26 mouse cellular contexts compared by ENCODE assay signal in genomic region chr19:53493866-53494265, GRCm38 (mm10). TPM values are rescaled to one million over a fixed set of nuclear protein-coding genes. Genes with fewer than 3 reads are reported as not detected.
DNase-seq lines count a peak whose midpoint lies in the region; ATAC-seq and TF ChIP-seq lines count a peak whose summit lies in the region.
"Had no signal": no experiment of that assay in that cellular context is flagged by ENCODE, and none has a peak within 500 bp of the region (broad histone marks: within the 10 kb centered on the region; RNA-seq: fewer than 3 reads in every experiment).

No protein-coding gene starts in this region.

- no peak for TF ChIP-seq CTCF in heart, postnatal 0 days (IDR thresholded peaks at IDR 0.05; ENCODE audit: low read depth)

- 36% methylated on average over 5 of the region's 5 CpGs for WGBS in heart, embryonic 11.5 days (ENCODE audit: insufficient replicate concordance)
- WGBS in heart, postnatal 0 days = 39% methylated on average over 5 of the region's 5 CpGs

- H3K9me3 ChIP-seq in heart, embryonic 11.5 days (replicated peaks; ENCODE audit: control insufficient read depth, low read length) = no peaks in the 10 kb centered on the region
- no peaks in the 10 kb centered on the region for H3K9me3 ChIP-seq in heart, postnatal 0 days (replicated peaks; ENCODE audit: control insufficient read depth, low read length)
- H3K9me3 ChIP-seq: forebrain, embryonic 15.5 days; hindbrain, embryonic 13.5 days; kidney, embryonic 15.5 days; limb, embryonic 10.5 days; liver, embryonic 15.5 days; lung, embryonic 15.5 days; neural tube, embryonic 12.5 days had no signal

- 0 out of 2 replicates have a peak, but pooled peaks have one; percentile 22 for ATAC-seq in heart, embryonic 11.5 days (replicated peaks; ENCODE audit: insufficient number of reproducible peaks, low FRiP score, low TSS enrichment)
- ATAC-seq in heart, postnatal 0 days (ENCODE audit: insufficient read depth, low read depth) = peak; percentile 88
- ATAC-seq: forebrain, embryonic 15.5 days; Patski had no signal

- no peak overlapping the region for H3K9ac ChIP-seq in heart, embryonic 11.5 days (ENCODE audit: low read depth, low read length)
- no peak overlapping the region for H3K9ac ChIP-seq in heart, postnatal 0 days (replicated peaks; ENCODE audit: low read depth, low read length)
- H3K9ac ChIP-seq: forebrain, embryonic 15.5 days; hindbrain, embryonic 13.5 days; kidney, embryonic 15.5 days; liver, embryonic 15.5 days; lung, embryonic 15.5 days; neural tube, embryonic 12.5 days had no signal

- H3K27me3 ChIP-seq in heart, embryonic 11.5 days (ENCODE audit: control insufficient read depth, insufficient read depth, low read length) = no peaks in the 10 kb centered on the region
- H3K27me3 ChIP-seq in heart, postnatal 0 days (ENCODE audit: control insufficient read depth, insufficient read depth, low read length) = no peaks in the 10 kb centered on the region
- H3K27me3 ChIP-seq: forebrain, embryonic 15.5 days; hindbrain, embryonic 13.5 days; liver, embryonic 15.5 days; lung, embryonic 15.5 days; neural tube, embryonic 12.5 days had no signal

- H3K36me3 ChIP-seq in heart, embryonic 11.5 days (ENCODE audit: control insufficient read depth, insufficient read depth, low read length) = no peaks in the 10 kb centered on the region
- no peaks in the 10 kb centered on the region for H3K36me3 ChIP-seq in heart, postnatal 0 days (replicated peaks; ENCODE audit: control insufficient read depth, insufficient read depth, low read length)
- H3K36me3 ChIP-seq: forebrain, embryonic 15.5 days; hindbrain, embryonic 13.5 days; kidney, embryonic 15.5 days; limb, embryonic 10.5 days; liver, embryonic 15.5 days; lung, embryonic 15.5 days; neural tube, embryonic 12.5 days had no signal

- H3K4me3 ChIP-seq in heart, embryonic 11.5 days (ENCODE audit: low read depth, low read length) = no peak overlapping the region
- no peak overlapping the region for H3K4me3 ChIP-seq in heart, postnatal 0 days (ENCODE audit: low read depth, low read length)
- H3K4me3 ChIP-seq: forebrain, embryonic 15.5 days; hindbrain, embryonic 13.5 days; kidney, embryonic 15.5 days; limb, embryonic 10.5 days; liver, embryonic 15.5 days; lung, embryonic 15.5 days; neural tube, embryonic 12.5 days had no signal

- peaks cover 11% of the 10 kb centered on the region for H3K4me1 ChIP-seq in heart, embryonic 11.5 days (ENCODE audit: control insufficient read depth, insufficient read depth, low read length)
- H3K4me1 ChIP-seq in heart, postnatal 0 days (ENCODE audit: control insufficient read depth, insufficient read depth) = peaks cover 14% of the 10 kb centered on the region; the same call in 1 of the 2 replicates
- H3K4me1 ChIP-seq: forebrain, embryonic 15.5 days; hindbrain, embryonic 13.5 days; limb, embryonic 10.5 days; lung, embryonic 15.5 days; neural tube, embryonic 12.5 days had no signal

- peak overlapping the region; percentile 25; the same call in 1 of the 2 replicates for H3K27ac ChIP-seq in heart, embryonic 11.5 days (ENCODE audit: low read depth, low read length)
- H3K27ac ChIP-seq in heart, postnatal 0 days (ENCODE audit: low read depth) = peak overlapping the region; percentile 80
- H3K27ac ChIP-seq: forebrain, embryonic 15.5 days; hindbrain, embryonic 13.5 days; kidney, embryonic 15.5 days; limb, embryonic 10.5 days; liver, embryonic 15.5 days; lung, embryonic 15.5 days; neural tube, embryonic 12.5 days had no signal

- peak; percentile 20 for DNase-seq in gastrocnemius, postnatal 25 days
- no peak for DNase-seq in gastrocnemius, postnatal 36 days
- DNase-seq in heart, postnatal 0 days (ENCODE audit: low spot score) = peak; percentile 81
- DNase-seq in right cerebral cortex, postnatal 14 days = no peak
- no peak for DNase-seq in adrenal gland, adult (ENCODE audit: inconsistent age in 2 of 2, low spot score in 1 of 2)
- DNase-seq in kidney, postnatal 25 days = no peak
- DNase-seq: adrenal gland, adult 8-10 months; cerebellum, adult 18-20 months; kidney, adult 11 months; kidney, postnatal 4 days; layer of hippocampus, adult 9-11 months; liver; lung, postnatal 4 days; midbrain, embryonic 14.5 days; retina, postnatal 1 day; right cerebral cortex, postnatal 4 days; thymus, postnatal 25 days had no signal

- intact Hi-C loops in gastrocnemius, postnatal 36 days (cut with DNase I) = no loop called here

- H3K4me2 ChIP-seq in heart, embryonic 11.5 days = no peak overlapping the region
- H3K4me2 ChIP-seq in heart, postnatal 0 days (ENCODE audit: low read depth, low read length) = no peak overlapping the region
- H3K4me2 ChIP-seq: forebrain, embryonic 15.5 days; hindbrain, embryonic 13.5 days; kidney, embryonic 15.5 days; liver, embryonic 15.5 days; lung, embryonic 15.5 days; neural tube, embryonic 12.5 days had no signal

- TF ChIP-seq EP300 in heart, postnatal 0 days (IDR thresholded peaks at IDR 0.05; ENCODE audit: low read depth) = no peak

RNA-seq across cellular contexts. Expression of gene Dusp5, which starts 35.0 kb away (rescaled TPM):
- 1 to 10 TPM; 1.7 to 1.8 TPM for total RNA-seq in gastrocnemius, postnatal 25 days (2021)
- 1 to 10 TPM; 1.1 to 1.2 TPM for total RNA-seq in gastrocnemius, postnatal 36 days (2021)
- polyA plus RNA-seq in heart, embryonic 11.5 days (2014; fragmentation: Nextera tagmentation; extraction: Ambion mirVana) = 9.2 and 9.4 TPM in 2 replicates
- total RNA-seq in heart, postnatal 0 days (2014; rRNA removed; ENCODE audit: low replicate concordance) = 15.9 and 20.8 TPM in 2 replicates
- polyA plus RNA-seq in heart, postnatal 0 days (2015; fragmentation: Nextera tagmentation; extraction: Ambion mirVana) = 8.0 and 9.6 TPM in 2 replicates

Comparison
In these comparisons a context has a peak if more than half of its experiments do, and no peak if none do; other contexts are left out.
1. DNase-seq: peak in gastrocnemius, postnatal 25 days (single experiment) and heart, postnatal 0 days (single experiment); none in gastrocnemius, postnatal 36 days (0 of 2), right cerebral cortex, postnatal 14 days (single experiment), adrenal gland, adult (0 of 2) and kidney, postnatal 25 days (0 of 2).